Mouse (Mus musculus) kidney, adult 8-10 months (tissue): ENCODE measurements at regions not wholly inside any gene's neighbourhood (a gene's known extent, or its start where the extent isn't known, plus 50 kb on each side); places are given as distances from the start of the nearest gene placed in this dataset.

Source experiments
- DNase-seq, 2 experiments: peaks; one replicate each; pipeline ENCODE4 v3.0.0; 2022

GRCm38 (mm10) chr13:16763746-16764145, 752.1 kb downstream of the Inhba start:
- peak; percentile 11 to 45 for DNase-seq

- DNase-seq: no peak
Measured at GRCm38 (mm10) chr13:16769409-16769808, 757.8 kb downstream of the Inhba start.

- DNase-seq: no peak
Measured at GRCm38 (mm10) chr13:16769848-16770422, 758.3 kb downstream of the Inhba start.

- DNase-seq: no peak
Measured at GRCm38 (mm10) chr13:16771845-16772244, 760.2 kb downstream of the Inhba start.

GRCm38 (mm10) chr13:16805560-16805959, 793.9 kb downstream of the Inhba start:
- DNase-seq: no peak
